Mouse (Mus musculus) embryo, embryonic 9.5 days (tissue): ENCODE data around the gene Fam131b.

Experiments
- DNase-seq: peaks from one replicate; pipeline ENCODE4 v3.0.0-alpha.2; 2017; ENCODE audit errors: extremely low spot score

Gene Fam131b

GRCm38 (mm10) chr6:42355794-42356600 lies 31.6 kb upstream of the Fam131b start:
- no peak for DNase-seq

- no peak for DNase-seq
Observed at GRCm38 (mm10) chr6:42355366-42355765, 30.9 kb upstream of the Fam131b start.

- no peak for DNase-seq
Observed at GRCm38 (mm10) chr6:42354076-42355019, 29.9 kb upstream of the Fam131b start.

- no peak for DNase-seq
Observed at GRCm38 (mm10) chr6:42353180-42353579, 28.7 kb upstream of the Fam131b start.

- no peak for DNase-seq
Observed at GRCm38 (mm10) chr6:42352486-42352846, 28.0 kb upstream of the Fam131b start.

GRCm38 (mm10) chr6:42351776-42352485 lies 27.5 kb upstream of the Fam131b start:
- DNase-seq = no peak

GRCm38 (mm10) chr6:42350968-42351775 lies 26.7 kb upstream of the Fam131b start:
- no peak for DNase-seq

- peak; percentile 61 for DNase-seq
Observed at GRCm38 (mm10) chr6:42350021-42350967, 25.9 kb upstream of the Fam131b start.

GRCm38 (mm10) chr6:42349426-42350020 lies 25.1 kb upstream of the Fam131b start, which contains the start of gene Zyx:
Gene Zyx, plus strand, starts transcription at chr6:42349630.
- DNase-seq = peak; percentile 97

GRCm38 (mm10) chr6:42349006-42349425 lies 24.6 kb upstream of the Fam131b start:
- peak; percentile 69 for DNase-seq

GRCm38 (mm10) chr6:42348281-42349005 lies 24.0 kb upstream of the Fam131b start:
- no peak for DNase-seq

GRCm38 (mm10) chr6:42344255-42344654 lies 19.8 kb upstream of the Fam131b start:
- no peak for DNase-seq

GRCm38 (mm10) chr6:42343361-42344120 lies 19.1 kb upstream of the Fam131b start:
- DNase-seq = no peak

GRCm38 (mm10) chr6:42342171-42342570 lies 17.7 kb upstream of the Fam131b start:
- no peak for DNase-seq

GRCm38 (mm10) chr6:42339981-42340380 lies 15.5 kb upstream of the Fam131b start:
- no peak for DNase-seq

- DNase-seq = no peak
Observed at GRCm38 (mm10) chr6:42339189-42339588, 14.7 kb upstream of the Fam131b start.

- no peak for DNase-seq
Observed at GRCm38 (mm10) chr6:42330946-42331345, 6.5 kb upstream of the Fam131b start.

GRCm38 (mm10) chr6:42330216-42330615 lies 5.8 kb upstream of the Fam131b start:
- DNase-seq = no peak
